Mouse (Mus musculus): ENCODE measurements at regions not wholly inside any gene's neighbourhood (a gene's known extent, or its start where the extent isn't known, plus 50 kb on each side); places are given as distances from the start of the nearest gene placed in this dataset.

DNA sequence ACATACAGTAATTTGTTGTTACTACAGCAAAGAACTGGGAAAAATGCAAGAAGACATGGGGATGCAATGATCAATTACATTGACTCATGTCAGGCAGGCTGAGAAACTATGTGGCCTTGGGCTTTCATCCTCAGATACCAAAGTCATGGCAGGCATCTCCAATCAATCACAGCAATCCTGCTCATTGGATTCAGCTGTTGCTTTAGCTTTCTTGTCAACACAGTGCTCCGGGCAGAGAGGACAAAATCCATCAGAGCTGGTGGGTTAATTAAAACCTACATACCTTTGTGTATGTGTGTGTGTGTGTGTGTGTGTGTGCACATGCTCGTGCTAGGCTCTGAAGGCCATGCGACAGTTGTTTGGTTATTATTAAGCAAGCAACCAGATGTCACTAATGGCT, 119.2 kb upstream of the Elac2 start:
- TF ChIP-seq CTCF (IDR thresholded peaks at IDR 0.05; ENCODE audit: low read depth) (no peak), EP300 (IDR thresholded peaks at IDR 0.05; ENCODE audit: low read depth) (no peak)

All from liver, postnatal 0 days (tissue).